Mouse (Mus musculus) layer of hippocampus, adult 9-11 months (tissue): ENCODE results near the gene Rfc4.
"Not testable (repeated sequence)": the region's sequence is repeated elsewhere in the genome, so short reads cannot be mapped to it uniquely, and the experiment has no call there.

Source experiments
- DNase-seq: peaks from one replicate; pipeline ENCODE4 v3.0.0; 2022

The Rfc4 gene

DNA sequence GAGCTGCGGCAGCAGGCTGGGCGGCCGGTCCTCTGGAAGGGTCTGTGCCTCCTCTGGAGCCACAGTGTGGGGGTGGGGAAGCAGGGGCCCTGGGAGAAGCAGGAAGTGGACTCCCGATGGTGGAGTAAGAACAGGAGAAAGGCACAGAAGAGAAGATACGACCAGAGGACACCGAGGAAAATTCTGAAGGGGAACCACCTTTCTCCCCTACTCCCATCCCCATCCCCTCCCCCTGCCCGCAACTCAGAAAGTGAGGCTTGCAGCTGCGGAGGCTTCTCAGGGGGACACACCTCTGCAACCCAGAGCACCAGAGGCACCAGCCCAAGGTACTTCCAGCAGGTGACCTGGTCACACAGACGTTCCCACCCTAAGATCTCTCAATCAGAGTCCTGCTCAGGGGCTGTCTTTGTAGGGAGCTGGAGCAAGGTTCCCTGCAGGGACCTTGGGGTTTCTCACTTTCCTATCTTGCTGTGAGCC lies 27.4 kb downstream of the Rfc4 start:
- no peak for DNase-seq

DNA sequence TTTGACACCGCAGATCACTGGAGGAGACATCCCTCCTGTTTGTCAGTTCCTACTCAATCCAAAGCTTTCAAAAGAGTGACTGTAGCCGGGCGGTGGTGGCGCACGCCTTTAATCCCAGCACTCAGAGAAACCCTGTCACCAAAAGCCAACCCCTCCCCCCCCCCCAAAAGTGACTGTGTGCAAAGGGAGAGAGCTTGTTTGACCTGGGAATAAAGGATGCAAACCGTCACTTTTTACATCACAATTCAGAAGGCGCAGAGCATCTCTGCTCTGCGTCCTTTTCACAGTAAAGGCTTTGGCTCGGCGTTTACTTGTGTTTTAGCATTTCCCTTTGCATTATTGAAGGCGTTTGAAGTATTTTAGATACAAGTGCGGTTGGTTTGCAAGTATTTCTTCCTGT lies 27.9 kb downstream of the Rfc4 start:
- no peak for DNase-seq

DNA sequence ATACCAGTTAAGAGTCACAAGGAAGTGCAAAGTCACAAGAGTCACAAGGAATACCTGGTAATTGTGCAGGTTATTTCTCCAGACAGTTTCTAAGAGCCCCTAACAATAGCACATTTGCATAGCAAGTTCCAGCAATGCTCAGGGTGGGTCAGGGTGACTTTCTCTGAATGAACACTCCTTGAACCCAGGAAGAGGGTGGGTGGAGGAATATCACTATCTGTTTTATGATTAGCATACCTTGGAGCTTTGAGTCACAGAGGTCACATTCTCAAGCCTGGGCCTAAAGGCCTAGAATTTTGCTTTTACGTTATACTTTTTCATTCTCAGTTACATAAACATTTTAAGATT lies 29.5 kb downstream of the Rfc4 start:
- DNase-seq: not testable (repeated sequence)

DNA sequence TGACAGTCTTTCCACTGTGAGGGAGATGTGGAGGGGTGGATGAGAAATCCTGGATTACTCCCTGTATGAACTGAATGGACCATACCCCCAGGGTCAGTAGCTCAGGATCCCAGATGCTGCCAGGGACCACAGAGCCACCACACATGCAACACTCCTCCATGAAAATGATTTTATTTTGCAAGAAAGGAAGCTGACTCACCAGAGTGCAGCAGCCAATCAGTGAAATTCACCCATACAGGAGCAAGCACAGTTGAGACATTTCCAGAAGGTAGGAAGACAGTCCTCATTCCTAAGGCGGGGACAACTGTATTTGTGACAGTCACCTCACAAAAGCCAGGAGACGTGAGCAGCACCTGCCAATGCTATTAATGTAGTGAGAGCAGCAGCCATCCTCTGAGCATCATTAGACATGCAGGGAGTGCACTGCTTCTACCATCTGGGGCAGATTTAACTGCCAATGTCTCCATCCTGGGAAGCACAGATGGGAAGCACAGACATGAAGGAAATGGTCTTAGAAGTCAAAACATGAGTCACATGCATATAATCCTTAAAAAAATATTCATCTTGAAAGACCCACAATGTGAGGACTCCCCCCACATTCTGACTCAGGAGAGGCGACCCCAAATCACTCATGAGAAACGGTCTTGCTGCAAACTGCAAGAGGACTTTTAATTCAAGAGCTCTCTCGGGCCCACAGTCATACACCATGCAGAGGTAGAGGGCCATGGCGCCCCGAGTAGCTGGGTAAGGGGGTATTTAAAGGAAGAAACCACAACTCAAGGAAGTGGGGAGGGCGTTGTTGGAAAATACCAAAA lies 30.0 kb downstream of the Rfc4 start:
- DNase-seq: peak; percentile 60

DNA sequence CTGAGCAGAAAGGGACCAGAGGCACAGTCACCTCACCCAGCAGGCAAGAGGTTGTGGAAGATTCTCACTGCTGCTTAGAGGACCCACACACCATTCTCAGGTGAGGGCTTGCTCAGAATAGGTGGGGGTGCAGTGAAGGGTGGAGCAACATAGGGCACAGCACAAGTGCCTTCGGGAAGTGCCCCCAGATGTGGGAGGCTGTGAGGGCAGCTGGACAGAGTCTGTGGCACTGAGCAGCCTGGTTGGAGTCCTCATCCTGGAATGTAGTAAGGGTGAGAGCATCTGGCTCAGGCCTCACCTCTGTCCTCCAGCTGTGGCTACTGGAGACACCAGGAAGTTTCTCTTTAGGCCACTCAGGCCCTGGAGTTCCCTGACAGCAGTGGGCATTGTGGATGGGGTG lies 30.7 kb downstream of the Rfc4 start:
- DNase-seq: not testable (repeated sequence)

DNA sequence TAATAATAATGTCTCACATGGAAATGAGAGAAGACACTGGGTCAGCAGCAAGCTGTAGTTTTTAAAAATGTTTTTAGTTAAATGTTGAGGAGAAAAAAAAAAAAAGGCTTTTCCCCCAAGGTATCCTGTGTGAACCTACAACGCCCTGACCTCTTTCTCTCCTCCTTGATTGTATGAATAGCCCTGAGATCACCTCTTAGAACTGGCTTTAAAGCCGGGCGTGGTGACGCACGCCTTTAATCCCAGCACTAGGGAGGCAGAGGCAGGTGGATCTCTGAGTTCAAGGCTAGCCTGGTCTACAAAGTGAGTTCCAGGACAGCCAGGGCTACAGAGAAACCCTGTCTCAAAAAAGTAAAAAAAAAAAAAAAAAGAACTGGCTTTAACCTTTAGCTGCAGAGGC lies 32.0 kb downstream of the Rfc4 start:
- DNase-seq: not testable (repeated sequence)

DNA sequence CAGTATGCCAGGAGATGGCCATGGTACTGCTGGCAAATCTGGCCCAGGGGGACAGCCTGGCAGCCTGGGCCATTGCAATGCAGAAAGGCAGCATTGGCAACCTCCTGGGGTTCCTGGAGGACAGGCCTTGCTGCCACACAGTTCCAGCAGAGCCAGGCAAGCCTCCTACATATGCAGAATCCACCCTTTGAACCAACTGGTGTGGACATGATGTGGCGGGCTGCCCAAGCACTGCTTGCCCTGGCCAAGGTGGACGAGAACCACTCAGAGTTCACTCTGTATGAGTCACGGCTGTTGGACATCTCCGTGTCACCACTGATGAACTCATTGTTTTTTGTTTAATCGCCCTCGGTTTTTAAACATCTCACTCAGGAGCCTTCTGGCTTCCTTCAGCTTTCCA lies 33.4 kb downstream of the Rfc4 start:
- DNase-seq: no peak

DNA sequence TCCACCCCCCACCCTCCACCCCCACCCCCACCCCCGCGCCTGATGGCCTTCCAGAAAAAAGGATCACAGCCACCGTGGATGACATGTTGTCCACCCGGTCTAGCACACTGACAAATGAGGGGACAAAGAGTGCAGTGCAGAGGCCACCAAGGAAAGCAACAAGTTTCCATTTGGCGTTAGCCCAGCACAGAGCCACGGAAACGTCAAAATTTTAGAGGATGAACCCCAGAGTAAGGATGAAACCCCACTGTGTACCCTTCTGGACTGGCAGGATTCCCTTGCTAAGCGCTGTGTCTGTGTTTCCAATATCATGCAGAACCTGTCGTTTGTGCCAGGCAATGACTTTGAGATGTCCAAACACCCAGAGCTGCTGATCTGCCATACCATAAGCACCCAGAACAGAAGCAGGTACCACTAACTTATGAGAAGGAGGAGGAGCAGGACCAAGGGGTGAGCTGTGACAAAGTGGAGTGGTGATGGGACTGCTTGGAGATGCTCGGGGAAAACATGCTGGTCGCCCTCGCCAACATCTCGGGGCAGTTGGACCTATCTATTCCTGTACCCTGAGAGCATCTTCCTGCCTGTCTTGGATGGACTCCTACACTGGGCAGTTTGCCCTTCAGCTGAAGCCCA lies 34.1 kb downstream of the Rfc4 start:
- no peak for DNase-seq

DNA sequence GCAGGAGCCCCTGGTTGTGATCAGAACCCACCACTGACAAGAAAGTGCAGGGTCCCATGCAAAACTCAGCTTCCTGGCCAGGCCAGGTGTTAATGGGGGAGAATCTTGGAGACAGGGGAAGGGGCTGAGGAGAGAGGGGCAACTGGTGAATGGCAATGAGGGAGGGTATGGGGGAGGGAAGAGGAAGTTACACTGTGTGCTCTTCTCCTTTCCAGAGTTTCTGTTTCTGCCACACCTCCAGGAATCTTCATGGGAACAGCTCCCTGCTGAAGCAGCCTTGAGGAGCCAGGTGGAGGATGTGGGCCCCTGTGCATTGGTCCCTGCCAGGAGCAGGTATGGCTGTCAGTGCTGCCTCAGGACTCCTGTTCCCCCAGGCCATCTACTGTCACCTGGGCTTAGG lies 36.2 kb downstream of the Rfc4 start:
- DNase-seq: not testable (repeated sequence)

DNA sequence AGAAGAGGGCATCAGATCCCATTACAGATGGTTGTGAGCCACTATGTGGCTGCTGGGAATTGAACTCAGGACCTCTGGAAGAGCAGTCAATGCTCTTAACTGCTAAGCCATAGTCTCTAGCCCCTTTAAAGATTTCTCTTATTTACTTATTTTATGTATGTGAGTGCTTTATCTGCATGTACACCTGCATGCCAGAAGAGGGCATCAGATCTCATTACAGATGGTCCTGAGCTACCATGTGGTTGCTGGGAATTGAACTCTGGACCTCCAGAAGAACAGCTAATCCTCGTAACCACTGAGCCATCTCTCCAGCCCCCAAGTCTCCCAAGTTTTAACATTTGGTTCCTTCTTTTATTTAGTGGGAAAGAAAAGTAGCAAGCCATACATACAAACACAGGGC lies 39.0 kb downstream of the Rfc4 start:
- DNase-seq: not testable (repeated sequence)

DNA sequence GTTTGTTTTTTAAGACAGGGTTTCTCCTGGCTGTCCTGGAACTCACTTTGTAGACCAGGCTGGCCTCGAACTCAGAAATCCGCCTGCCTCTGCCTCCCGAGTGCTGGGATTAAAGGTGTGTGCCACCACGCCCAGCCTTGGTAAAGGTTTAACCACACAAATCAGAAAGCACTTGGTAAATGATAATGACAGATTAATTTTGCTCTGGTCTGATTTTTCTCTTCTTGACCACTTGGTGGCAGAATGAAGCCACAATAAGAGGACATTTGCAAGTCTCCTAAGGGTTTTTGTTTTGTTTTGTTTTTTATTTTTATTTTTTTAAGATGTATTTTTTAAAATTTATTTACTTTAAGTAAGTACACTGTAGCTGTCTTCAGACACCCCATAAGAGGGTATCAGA lies 39.8 kb downstream of the Rfc4 start:
- not testable (repeated sequence) for DNase-seq

DNA sequence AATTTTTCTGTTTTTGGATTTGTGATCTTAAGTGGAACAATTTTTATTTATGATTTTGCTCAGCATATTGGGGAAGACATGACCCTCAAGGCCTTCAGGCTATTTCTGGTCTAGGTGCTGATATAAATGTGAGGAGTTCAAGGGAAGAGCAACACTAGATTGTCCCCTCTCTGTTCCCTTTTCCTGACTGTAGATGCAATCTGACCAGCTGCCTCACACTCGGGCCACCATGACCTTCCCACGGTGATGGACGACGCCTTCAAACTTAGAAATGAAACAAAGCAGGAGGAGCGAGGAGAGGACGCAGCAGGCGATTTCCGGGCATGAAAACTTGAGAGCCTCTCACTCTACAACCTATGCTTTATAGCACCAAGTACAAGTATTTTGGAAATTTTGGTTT lies 40.4 kb downstream of the Rfc4 start:
- DNase-seq: not testable (repeated sequence)

DNA sequence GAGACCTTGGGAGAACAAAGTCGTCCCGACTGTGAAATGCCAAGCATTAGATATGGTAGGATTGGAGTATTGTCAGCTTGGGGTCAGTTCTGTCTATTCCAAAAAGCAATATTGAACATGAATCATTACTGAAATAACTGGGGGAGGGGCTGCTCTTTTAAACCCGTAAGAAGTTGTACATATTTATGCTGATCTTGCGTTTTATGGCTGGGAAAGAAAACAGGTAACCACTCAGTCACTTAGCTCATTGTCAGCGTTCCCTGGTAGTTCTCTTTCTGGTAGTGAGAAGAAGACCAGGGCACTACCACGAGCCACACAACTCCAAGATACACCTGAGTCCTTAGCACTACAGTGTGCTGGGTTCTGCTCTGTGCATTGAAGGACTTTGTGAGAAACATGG lies 50.0 kb downstream of the Rfc4 start:
- DNase-seq: not testable (repeated sequence)
